Mouse (Mus musculus) midbrain, embryonic 10.5 days (tissue): ENCODE data around the gene Pcsk7. TPM values are rescaled to one million over a fixed set of nuclear protein-coding genes. Genes with fewer than 3 reads are reported as not detected.

ENCODE experiments used
- DNase-seq: peaks from one replicate; pipeline ENCODE4 v3.0.0-alpha.2; 2017; ENCODE audit warnings: low spot score
- H3K27ac ChIP-seq: fragments of 300-500 bp; sonication (generic); replicated peaks from 2 replicates; pipeline ENCODE4 v1.5.1; 2016; ENCODE audit warnings: mild to moderate bottlenecking
- H3K27me3 ChIP-seq: fragments of 300-500 bp; sonication (generic); 2 replicates; pipeline ENCODE4 v1.6.1; 2016; ENCODE audit warnings: low read depth, mild to moderate bottlenecking; ENCODE audit not compliant: poor library complexity, severe bottlenecking
- H3K36me3 ChIP-seq: fragments of 300-500 bp; sonication (generic); 2 replicates; pipeline ENCODE4 v1.6.1; 2016; ENCODE audit warnings: mild to moderate bottlenecking, moderate library complexity
- H3K4me1 ChIP-seq: fragments of 300-500 bp; sonication (generic); 2 replicates; pipeline ENCODE4 v1.6.1; 2016
- H3K4me3 ChIP-seq: fragments of 300-500 bp; sonication (generic); 2 replicates; pipeline ENCODE4 v1.5.1; 2016; ENCODE audit warnings: mild to moderate bottlenecking, moderate library complexity
- H3K9me3 ChIP-seq: fragments of 300-500 bp; sonication (generic); replicated peaks from 2 replicates; pipeline ENCODE4 v1.6.1; 2016; ENCODE audit warnings: mild to moderate bottlenecking
- WGBS: fragments of 180-500 bp; shearing (Covaris S2); methylation state at CpG from one replicate; pipeline ENCODE4 v1.1.7; 2016; 5-methylcytosine and 5-hydroxymethylcytosine counted together
- polyA plus RNA-seq: library from polyadenylated mRNA; unstranded; fragments of >200 nt; fragmentation: Nextera tagmentation; extraction: Ambion mirVana; gene quantifications from 2 replicates; pipeline ENCODE4 v1.2.1, GENCODE M21; 2016

Gene Pcsk7
- polyA plus RNA-seq: 18.7 and 23.4 TPM in 2 replicates

GRCm38 (mm10) chr9:45906355-45907077, at the start of gene Pcsk7, which contains the start of gene Rnf214:
TSS of gene Pcsk7 (plus strand) at chr9:45906497.
TSS of gene Rnf214 (minus strand) at chr9:45906911.
- under 1% methylated on average over 79 of the region's 80 CpGs for WGBS
- Histone ChIP-seq H3K27ac (peak within 1 kb of the TSS; percentile 97), H3K36me3 (peaks cover 53% of the 10 kb centered on the region), H3K4me1 (peaks cover 24% of the 10 kb centered on the region), H3K27me3 (no peaks in the 10 kb centered on the region), H3K9me3 (no peaks in the 10 kb centered on the region), H3K4me3 (peak within 1 kb of the TSS; percentile 87)
- peak; percentile 89 for DNase-seq

- 94% methylated on average over 10 of the region's 10 CpGs for WGBS
- Histone ChIP-seq H3K9me3 (no peaks in the 10 kb centered on the region), H3K4me3 (no peak overlapping the region), H3K27ac (no peak overlapping the region), H3K4me1 (no peaks in the 10 kb centered on the region), H3K27me3 (no peaks in the 10 kb centered on the region), H3K36me3 (peaks cover 97% of the 10 kb centered on the region)
- no peak for DNase-seq
Measured at GRCm38 (mm10) chr9:45859364-45859763, 46.9 kb upstream of the Pcsk7 start.

- DNase-seq: no peak
- Histone ChIP-seq H3K27ac (no peak overlapping the region), H3K4me1 (no peaks in the 10 kb centered on the region), H3K9me3 (no peaks in the 10 kb centered on the region), H3K4me3 (no peak overlapping the region), H3K27me3 (no peaks in the 10 kb centered on the region), H3K36me3 (peaks cover 97% of the 10 kb centered on the region)
- WGBS: 95% methylated on average over 7 of the region's 7 CpGs
Measured at GRCm38 (mm10) chr9:45861813-45862212, 44.5 kb upstream of the Pcsk7 start.

GRCm38 (mm10) chr9:45869181-45869580, 37.1 kb upstream of the Pcsk7 start:
- H3K4me3 ChIP-seq: no peak overlapping the region
- no peaks in the 10 kb centered on the region for H3K4me1 ChIP-seq
- H3K9me3 ChIP-seq: no peaks in the 10 kb centered on the region
- no peak for DNase-seq
- no peaks in the 10 kb centered on the region for H3K27me3 ChIP-seq
- peaks cover 94% of the 10 kb centered on the region for H3K36me3 ChIP-seq
- 91% methylated on average over 3 of the region's 3 CpGs for WGBS
- no peak overlapping the region for H3K27ac ChIP-seq

- H3K4me1 ChIP-seq: no peaks in the 10 kb centered on the region
- no peak for DNase-seq
- WGBS: 95% methylated on average over 3 of the region's 3 CpGs
- peaks cover 94% of the 10 kb centered on the region for H3K36me3 ChIP-seq
- no peaks in the 10 kb centered on the region for H3K9me3 ChIP-seq
- H3K4me3 ChIP-seq: no peak overlapping the region
- no peak overlapping the region for H3K27ac ChIP-seq
- no peaks in the 10 kb centered on the region for H3K27me3 ChIP-seq
Measured at GRCm38 (mm10) chr9:45870265-45870664, 36.0 kb upstream of the Pcsk7 start.

- no peak for DNase-seq
- Histone ChIP-seq H3K27ac (no peak overlapping the region), H3K4me1 (no peaks in the 10 kb centered on the region), H3K27me3 (no peaks in the 10 kb centered on the region), H3K4me3 (no peak overlapping the region), H3K9me3 (no peaks in the 10 kb centered on the region), H3K36me3 (peaks cover 94% of the 10 kb centered on the region)
- WGBS: 84% methylated on average over 2 of the region's 2 CpGs
Measured at GRCm38 (mm10) chr9:45877928-45878327, 28.4 kb upstream of the Pcsk7 start.

GRCm38 (mm10) chr9:45893681-45894080, 12.6 kb upstream of the Pcsk7 start:
- no peak for DNase-seq
- Histone ChIP-seq H3K27me3 (no peaks in the 10 kb centered on the region), H3K27ac (no peak overlapping the region), H3K36me3 (peaks cover 100% of the 10 kb centered on the region), H3K4me3 (no peak overlapping the region), H3K4me1 (no peaks in the 10 kb centered on the region), H3K9me3 (no peaks in the 10 kb centered on the region)

GRCm38 (mm10) chr9:45905196-45905595, 1.1 kb upstream of the Pcsk7 start:
- peak overlapping the region; percentile 97 for H3K27ac ChIP-seq
- 56% methylated on average over 4 of the region's 4 CpGs for WGBS

GRCm38 (mm10) chr9:45905811-45906237, 473 bp upstream of the Pcsk7 start:
- DNase-seq: no peak
- H3K36me3 ChIP-seq: peaks cover 51% of the 10 kb centered on the region
- under 1% methylated on average over 18 of the region's 27 CpGs for WGBS

More at GRCm38 (mm10) chr9:45905196-45905595, 1.1 kb upstream of the Pcsk7 start:
- H3K27me3 ChIP-seq: no peaks in the 10 kb centered on the region
- peaks cover 51% of the 10 kb centered on the region for H3K36me3 ChIP-seq
- peak overlapping the region; percentile 87 for H3K4me3 ChIP-seq
- no peaks in the 10 kb centered on the region for H3K9me3 ChIP-seq
- peaks cover 24% of the 10 kb centered on the region for H3K4me1 ChIP-seq
- no peak for DNase-seq

GRCm38 (mm10) chr9:45907078-45907428, 756 bp downstream of the Pcsk7 start:
- WGBS: under 1% methylated on average over 19 of the region's 19 CpGs
- Histone ChIP-seq H3K36me3 (peaks cover 53% of the 10 kb centered on the region), H3K4me1 (peaks cover 24% of the 10 kb centered on the region), H3K27ac (peak overlapping the region; percentile 97), H3K27me3 (no peaks in the 10 kb centered on the region), H3K4me3 (peak overlapping the region; percentile 87), H3K9me3 (no peaks in the 10 kb centered on the region)
- DNase-seq: no peak

More at GRCm38 (mm10) chr9:45905811-45906237, 473 bp upstream of the Pcsk7 start:
- Histone ChIP-seq H3K4me1 (peaks cover 24% of the 10 kb centered on the region), H3K27me3 (no peaks in the 10 kb centered on the region), H3K4me3 (peak overlapping the region; percentile 87), H3K9me3 (no peaks in the 10 kb centered on the region), H3K27ac (peak overlapping the region; percentile 97)

- H3K27ac ChIP-seq: no peak overlapping the region
- H3K27me3 ChIP-seq: no peaks in the 10 kb centered on the region
- no peak overlapping the region for H3K4me3 ChIP-seq
- peaks cover 63% of the 10 kb centered on the region for H3K36me3 ChIP-seq
- DNase-seq: no peak
- WGBS: 93% methylated on average over 3 of the region's 3 CpGs
- peaks cover 11% of the 10 kb centered on the region for H3K4me1 ChIP-seq
- H3K9me3 ChIP-seq: no peaks in the 10 kb centered on the region
Measured at GRCm38 (mm10) chr9:45910995-45911394, 4.7 kb downstream of the Pcsk7 start.

GRCm38 (mm10) chr9:45911673-45912072, 5.4 kb downstream of the Pcsk7 start:
- no peak overlapping the region for H3K27ac ChIP-seq
- no peaks in the 10 kb centered on the region for H3K9me3 ChIP-seq
- DNase-seq: peak; percentile 33
- no peaks in the 10 kb centered on the region for H3K27me3 ChIP-seq
- H3K4me3 ChIP-seq: no peak overlapping the region
- WGBS: 61% methylated on average over 1 of the region's 1 CpGs
- peaks cover 11% of the 10 kb centered on the region for H3K4me1 ChIP-seq
- peaks cover 70% of the 10 kb centered on the region for H3K36me3 ChIP-seq

GRCm38 (mm10) chr9:45915659-45916058, 9.4 kb downstream of the Pcsk7 start:
- no peaks in the 10 kb centered on the region for H3K27me3 ChIP-seq
- WGBS: 92% methylated on average over 2 of the region's 2 CpGs
- peaks cover 88% of the 10 kb centered on the region for H3K36me3 ChIP-seq

More at GRCm38 (mm10) chr9:45915659-45916058, 9.4 kb downstream of the Pcsk7 start:
- H3K4me1 ChIP-seq: no peaks in the 10 kb centered on the region
- H3K27ac ChIP-seq: no peak overlapping the region
- DNase-seq: no peak
- no peaks in the 10 kb centered on the region for H3K9me3 ChIP-seq
- no peak overlapping the region for H3K4me3 ChIP-seq
